Mouse (Mus musculus): Measurements from ENCODE around the gene Gm20388. TPM values are rescaled to one million over a fixed set of nuclear protein-coding genes. Genes with fewer than 3 reads are reported as not detected.
"Not testable (repeated sequence)": the region's sequence is repeated elsewhere in the genome, so short reads cannot be mapped to it uniquely, and the experiment has no call there.

Gm20388 gene
- total RNA-seq, 2 experiments from 2014 or later: 10.3 to 10.6 TPM

GRCm38 (mm10) chr8:123427639-123428275 is 3517.1 kb downstream of the Gm20388 start:
- no peak for DNase-seq (ENCODE audit: low spot score in 2 of 2)
- intact Hi-C loops (cut with DNase I): no loop called here

DNA sequence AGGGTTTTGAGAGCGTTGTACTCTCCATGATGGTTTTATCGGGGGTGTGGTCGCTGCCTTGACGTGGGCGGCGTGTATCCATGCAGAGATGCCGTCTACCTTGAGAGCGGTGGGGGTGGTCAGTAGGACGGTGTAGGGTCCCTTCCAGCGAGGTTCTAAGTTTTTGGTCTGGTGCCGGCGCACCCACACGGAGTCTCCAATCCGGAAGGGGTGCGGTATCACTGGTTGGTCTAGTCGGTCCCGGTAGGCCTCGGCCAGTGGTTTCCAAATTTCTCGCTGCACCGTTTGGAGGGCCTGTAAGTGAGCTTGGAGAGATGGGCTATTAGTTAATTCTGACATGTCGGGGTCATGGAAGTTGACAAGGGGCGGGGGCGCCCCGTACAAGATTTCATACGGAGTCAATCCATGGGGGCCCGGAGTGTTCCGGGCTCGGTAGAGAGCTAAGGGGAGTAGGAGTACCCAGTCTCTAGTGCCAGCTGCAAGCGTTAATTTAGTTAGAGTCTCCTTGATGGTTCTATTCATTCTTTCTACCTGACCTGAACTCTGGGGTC is 3517.8 kb downstream of the Gm20388 start:
- intact Hi-C loops (cut with DNase I): no loop called here
- no peak for DNase-seq (ENCODE audit: low spot score in 2 of 2)

GRCm38 (mm10) chr8:123428939-123429721 is 3518.5 kb downstream of the Gm20388 start:
- intact Hi-C loops (cut with DNase I): no loop called here

DNA sequence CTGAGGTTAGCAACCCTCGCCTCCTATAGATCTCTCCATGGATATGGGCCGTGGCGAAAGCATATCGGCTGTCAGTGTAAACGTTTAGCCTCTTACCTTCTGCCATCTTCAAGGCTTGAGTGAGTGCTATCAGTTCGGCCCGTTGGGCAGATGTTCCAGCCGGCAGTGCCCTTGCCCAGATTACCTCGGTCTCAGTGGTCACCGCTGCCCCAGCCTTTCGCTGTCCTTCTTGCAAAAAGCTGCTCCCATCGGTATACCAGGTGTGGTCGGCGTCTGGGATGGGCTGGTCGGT is 3519.0 kb downstream of the Gm20388 start:
- DNase-seq (ENCODE audit: low spot score in 2 of 2); intact Hi-C loops (cut with DNase I): not testable (repeated sequence)

More at GRCm38 (mm10) chr8:123428939-123429721, 3518.5 kb downstream of the Gm20388 start:
- DNase-seq (ENCODE audit: low spot score in 2 of 2): no peak

DNA sequence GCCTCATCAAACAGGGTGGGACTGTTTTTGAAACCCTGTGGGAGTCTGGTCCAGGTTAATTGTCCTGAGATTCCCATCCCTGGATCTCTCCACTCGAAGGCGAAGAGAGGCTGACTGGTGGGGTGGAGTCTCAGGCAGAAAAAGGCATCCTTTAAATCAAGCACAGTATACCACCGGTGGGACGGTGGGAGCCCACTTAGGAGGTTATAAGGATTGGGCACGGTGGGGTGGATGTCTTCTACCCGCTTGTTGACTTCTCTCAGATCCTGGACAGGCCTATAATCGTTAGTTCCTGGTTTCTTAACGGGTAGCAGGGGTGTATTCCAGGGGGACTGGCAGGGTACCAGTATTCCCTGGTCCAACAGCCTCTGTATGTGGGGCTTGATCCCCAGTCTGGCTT is 3520.3 kb downstream of the Gm20388 start:
- intact Hi-C loops (cut with DNase I); DNase-seq (ENCODE audit: low spot score in 2 of 2): not testable (repeated sequence)

- intact Hi-C loops (cut with DNase I): no loop called here
- DNase-seq (ENCODE audit: low spot score in 2 of 2): no peak
Measured at GRCm38 (mm10) chr8:123431616-123432365, 3521.2 kb downstream of the Gm20388 start.

GRCm38 (mm10) chr8:123432381-123432780 is 3521.7 kb downstream of the Gm20388 start:
- DNase-seq (ENCODE audit: low spot score in 2 of 2): no peak
- intact Hi-C loops (cut with DNase I): no loop called here

- DNase-seq (ENCODE audit: low spot score in 2 of 2); intact Hi-C loops (cut with DNase I): not testable (repeated sequence)
Measured at GRCm38 (mm10) chr8:123433241-123433974, 3522.8 kb downstream of the Gm20388 start.

- intact Hi-C loops (cut with DNase I): loop anchor here (2.0 kb wide), 1 partner anchor 29 kb away; no protein-coding TSS in a partner anchor
Measured at GRCm38 (mm10) chr8:123441788-123442187, 3531.1 kb downstream of the Gm20388 start.

DNA sequence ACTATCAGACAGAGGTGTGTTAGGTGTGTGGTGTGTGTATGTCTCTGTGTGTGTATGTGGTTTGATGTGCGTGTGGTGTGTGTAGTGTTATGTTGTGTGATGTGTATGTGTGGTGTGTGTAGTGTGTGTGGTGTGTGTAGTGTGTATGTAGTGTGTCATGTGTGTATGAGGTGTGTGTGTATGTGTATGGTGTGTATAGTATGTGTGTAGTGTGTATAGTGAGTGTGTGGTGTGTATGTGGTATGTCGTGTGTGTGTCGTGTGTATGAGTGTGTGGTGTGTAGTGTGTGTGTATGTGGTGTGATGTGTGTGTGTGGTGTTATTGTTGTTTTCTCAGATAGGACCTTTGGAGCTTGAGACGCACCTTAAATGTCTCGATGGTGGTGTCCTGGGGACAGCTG is 3531.7 kb downstream of the Gm20388 start:
- intact Hi-C loops (cut with DNase I): loop anchor here (2.0 kb wide), 1 partner anchor 30 kb away; no protein-coding TSS in a partner anchor
- no peak for DNase-seq (ENCODE audit: low spot score in 2 of 2)

More at GRCm38 (mm10) chr8:123441788-123442187, 3531.1 kb downstream of the Gm20388 start:
- DNase-seq (ENCODE audit: low spot score in 2 of 2): no peak

DNA sequence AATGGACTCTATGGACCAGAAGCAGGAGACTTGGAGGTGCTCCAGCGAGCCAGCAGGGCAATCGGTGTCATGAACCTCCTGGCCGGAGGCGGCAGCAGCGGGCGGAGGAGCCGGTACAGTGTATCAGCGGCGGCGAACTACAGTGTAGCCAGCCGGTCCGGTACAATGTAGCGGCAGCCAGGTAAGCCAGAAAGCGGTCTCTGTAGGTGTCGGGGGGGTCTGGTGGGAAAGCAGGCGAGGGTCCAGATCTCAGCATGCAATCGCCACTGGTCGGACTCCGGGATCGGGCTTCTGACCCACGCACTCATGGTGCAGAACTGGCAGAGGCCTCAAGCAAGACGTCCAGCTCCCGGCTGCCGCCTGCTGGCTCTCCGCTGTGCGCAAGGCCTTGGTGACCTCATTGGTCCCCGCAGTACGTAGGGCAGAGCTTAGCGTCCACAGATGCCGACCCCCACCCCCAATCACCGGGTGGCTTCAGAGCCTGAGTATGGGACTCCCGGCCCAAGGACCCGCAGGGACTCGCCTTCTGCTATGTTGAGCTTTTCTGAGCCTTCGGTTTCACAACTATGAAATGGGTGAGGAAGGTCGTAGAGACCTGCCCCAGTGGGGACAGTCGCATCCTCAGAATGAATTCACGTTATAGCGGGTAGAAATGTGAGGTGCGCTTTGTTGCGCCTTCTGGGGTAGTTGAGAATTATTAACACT is 3532.4 kb downstream of the Gm20388 start:
- peak; percentile 94 to 95 for DNase-seq (ENCODE audit: low spot score in 2 of 2)
- intact Hi-C loops (cut with DNase I): loop anchor here (2.0 kb wide), 1 partner anchor 30 kb away; no protein-coding TSS in a partner anchor

GRCm38 (mm10) chr8:123443576-123443921 is 3532.9 kb downstream of the Gm20388 start:
- no peak for DNase-seq (ENCODE audit: low spot score in 2 of 2)
- intact Hi-C loops (cut with DNase I): loop anchor here (2.0 kb wide), 1 partner anchor 31 kb away; no protein-coding TSS in a partner anchor

DNA sequence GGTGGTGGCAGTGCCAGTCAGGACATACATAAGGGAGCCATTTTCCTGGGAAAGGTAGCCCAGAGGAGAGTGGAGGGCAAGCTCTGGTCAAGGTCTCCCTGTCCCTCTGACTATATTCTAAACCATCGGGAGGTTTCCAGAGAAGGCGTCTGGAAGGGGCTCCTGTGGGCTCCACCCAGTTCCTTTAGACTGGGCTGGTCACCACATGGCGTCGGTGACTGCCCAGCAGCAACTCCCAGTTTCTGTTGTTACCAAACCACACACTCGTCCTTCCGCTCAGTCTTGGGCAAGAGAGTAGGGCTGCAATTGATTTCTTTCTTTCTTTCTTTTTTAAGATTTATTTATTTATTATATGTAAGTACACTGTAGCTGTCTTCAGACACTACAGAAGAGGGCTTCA is 3533.5 kb downstream of the Gm20388 start:
- no peak for DNase-seq (ENCODE audit: low spot score in 2 of 2)
- intact Hi-C loops (cut with DNase I): no loop called here

DNA sequence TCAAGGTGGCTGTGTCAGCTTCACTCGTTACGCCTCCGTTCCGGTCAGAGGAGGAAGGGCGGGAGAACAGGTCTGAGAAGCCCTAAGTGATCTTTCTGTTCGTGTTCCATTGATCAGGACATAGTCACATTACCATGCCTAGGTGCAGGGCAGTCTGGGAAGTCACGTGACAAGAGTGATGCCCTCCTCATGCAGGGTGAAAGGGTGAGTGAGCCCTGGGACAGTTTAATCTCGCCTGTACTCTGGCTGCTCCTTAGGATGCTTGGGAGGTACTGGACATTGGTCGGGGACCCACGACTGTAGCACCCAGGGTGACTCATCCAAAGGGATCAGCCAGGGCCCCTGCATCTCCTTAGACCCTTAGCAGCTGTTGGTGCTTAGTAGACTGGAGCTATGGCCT is 3535.3 kb downstream of the Gm20388 start:
- intact Hi-C loops (cut with DNase I): no loop called here
- no peak for DNase-seq (ENCODE audit: low spot score in 2 of 2)

DNA sequence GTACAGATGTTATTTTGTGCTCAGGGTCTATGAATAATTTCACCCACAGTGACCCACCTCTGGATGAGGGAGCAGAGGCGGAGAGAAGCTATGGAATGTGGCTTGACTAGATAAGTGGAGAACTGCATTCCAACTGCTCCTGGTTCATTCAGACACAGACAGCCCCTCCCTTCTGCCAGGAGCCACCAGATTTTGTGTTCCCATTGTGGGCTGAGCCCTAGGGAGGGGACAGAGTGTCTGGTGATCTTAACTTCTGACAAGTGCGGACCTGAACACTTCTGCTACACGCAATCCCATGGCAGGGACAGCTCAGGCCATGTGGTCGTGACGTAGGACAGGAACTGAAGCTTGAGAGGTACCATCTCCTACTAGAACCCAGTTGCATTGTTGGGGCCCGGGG is 3536.2 kb downstream of the Gm20388 start:
- intact Hi-C loops (cut with DNase I): no loop called here
- no peak for DNase-seq (ENCODE audit: low spot score in 2 of 2)

DNA sequence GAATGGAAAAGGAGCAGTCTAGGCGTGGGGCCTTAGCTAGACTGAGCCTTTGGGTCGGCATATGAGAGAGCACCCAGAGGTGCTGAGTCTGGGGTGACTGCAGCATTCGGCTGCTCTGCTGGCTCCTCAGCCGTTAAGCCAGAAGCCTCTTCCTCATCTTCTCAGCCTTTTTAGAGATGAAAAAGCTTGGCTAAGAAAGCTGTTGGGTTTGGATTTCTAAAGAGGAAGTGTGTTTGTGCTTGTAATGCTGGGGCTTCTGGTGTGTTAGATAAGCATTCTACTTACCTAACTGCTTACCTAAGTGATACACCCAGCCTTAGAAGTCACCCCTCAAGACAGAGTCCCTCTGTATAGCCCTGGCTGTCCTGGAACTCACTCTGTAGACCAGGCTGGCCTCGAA is 3540.1 kb downstream of the Gm20388 start:
- intact Hi-C loops (cut with DNase I): no loop called here

DNA sequence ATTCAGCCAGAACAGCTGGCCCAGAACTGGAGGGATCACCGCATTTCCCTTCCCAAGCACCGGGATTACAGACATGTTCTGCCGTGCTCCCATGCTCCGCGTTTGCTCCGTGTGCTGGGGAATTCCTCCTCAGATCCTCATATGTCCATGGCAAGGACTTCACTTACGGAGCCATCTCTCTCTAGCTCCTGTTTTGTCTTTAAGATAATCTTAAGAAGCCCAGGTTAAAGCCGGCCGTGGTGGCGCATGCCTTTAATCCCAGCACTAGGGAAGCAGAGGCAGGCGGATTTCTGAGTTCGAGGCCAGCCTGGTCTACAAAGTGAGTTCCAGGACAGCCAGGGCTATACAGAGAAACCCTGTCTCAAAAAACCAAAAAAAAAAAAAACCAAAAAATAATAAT is 3541.1 kb downstream of the Gm20388 start:
- DNase-seq (ENCODE audit: low spot score in 2 of 2); intact Hi-C loops (cut with DNase I): not testable (repeated sequence)

More for the DNA sequence above, 3540.1 kb downstream of the Gm20388 start:
- no peak for DNase-seq (ENCODE audit: low spot score in 2 of 2)

- DNase-seq (ENCODE audit: low spot score in 2 of 2): no peak
- intact Hi-C loops (cut with DNase I): no loop called here
Measured at GRCm38 (mm10) chr8:123452149-123452548, 3541.5 kb downstream of the Gm20388 start.

GRCm38 (mm10) chr8:123453291-123453690 is 3542.7 kb downstream of the Gm20388 start:
- intact Hi-C loops (cut with DNase I): no loop called here

More at GRCm38 (mm10) chr8:123453291-123453690, 3542.7 kb downstream of the Gm20388 start:
- DNase-seq (ENCODE audit: low spot score in 2 of 2): no peak
